Mouse (Mus musculus) ES-Bruce4 (cell line): ENCODE results near the gene Ank3. TPM values are rescaled to one million over a fixed set of nuclear protein-coding genes. Genes with fewer than 3 reads are reported as not detected.

Experiments
- H3K27ac ChIP-seq: 2 replicates; pipeline ENCODE4 v1.5.1; 2012; ENCODE audit warnings: low read length, inconsistent platforms; ENCODE audit not compliant: insufficient read depth
- H3K27me3 ChIP-seq: 2 replicates; pipeline ENCODE4 v1.6.1; 2012; ENCODE audit warnings: mild to moderate bottlenecking, low read length, inconsistent platforms; ENCODE audit not compliant: control insufficient read depth, poor library complexity, insufficient read depth, severe bottlenecking
- H3K36me3 ChIP-seq: 2 replicates; pipeline ENCODE4 v1.6.1; 2012; ENCODE audit warnings: inconsistent platforms, mild to moderate bottlenecking, low read length, moderate library complexity; ENCODE audit not compliant: control insufficient read depth, poor library complexity, insufficient read depth, severe bottlenecking
- H3K4me1 ChIP-seq: one replicate; pipeline ENCODE4 v1.8.1; 2011; ENCODE audit warnings: low read length; ENCODE audit not compliant: control insufficient read depth, insufficient read depth
- H3K4me3 ChIP-seq: 2 replicates; pipeline ENCODE4 v1.5.1; 2011; ENCODE audit warnings: low read depth, mild to moderate bottlenecking, low read length
- H3K9ac ChIP-seq: 2 replicates; pipeline ENCODE4 v1.6.1; 2012; ENCODE audit warnings: low read depth, mild to moderate bottlenecking, inconsistent platforms; ENCODE audit not compliant: poor library complexity, severe bottlenecking
- H3K9me3 ChIP-seq: replicated peaks from 2 replicates; pipeline ENCODE4 v1.6.1; 2012; ENCODE audit warnings: mild to moderate bottlenecking, low read length, inconsistent platforms; ENCODE audit not compliant: control insufficient read depth, poor library complexity, insufficient read depth, severe bottlenecking
- CTCF ChIP-seq: IDR thresholded peaks from one replicate; pipeline ENCODE4 v1.8.1; 2011; ENCODE audit warnings: low read depth, low read length
- EP300 ChIP-seq: IDR thresholded peaks from 2 replicates; pipeline ENCODE4 v1.6.1; 2011; ENCODE audit warnings: low read depth, low read length; ENCODE audit not compliant: insufficient read depth
- POLR2A ChIP-seq: IDR thresholded peaks from one replicate; pipeline ENCODE4 v1.8.1; 2011; ENCODE audit warnings: low read length; ENCODE audit not compliant: insufficient read depth
- polyA plus RNA-seq: library from polyadenylated mRNA; stranded (reverse); fragments of >200 nt; gene quantifications from 2 replicates; pipeline ENCODE4 v1.2.4, GENCODE M21; 2011; ENCODE audit warnings: low read depth; ENCODE audit not compliant: missing spikeins, insufficient read depth, insufficient read length

The Ank3 gene
- polyA plus RNA-seq, 1 experiment, result 61.0 TPM

DNA sequence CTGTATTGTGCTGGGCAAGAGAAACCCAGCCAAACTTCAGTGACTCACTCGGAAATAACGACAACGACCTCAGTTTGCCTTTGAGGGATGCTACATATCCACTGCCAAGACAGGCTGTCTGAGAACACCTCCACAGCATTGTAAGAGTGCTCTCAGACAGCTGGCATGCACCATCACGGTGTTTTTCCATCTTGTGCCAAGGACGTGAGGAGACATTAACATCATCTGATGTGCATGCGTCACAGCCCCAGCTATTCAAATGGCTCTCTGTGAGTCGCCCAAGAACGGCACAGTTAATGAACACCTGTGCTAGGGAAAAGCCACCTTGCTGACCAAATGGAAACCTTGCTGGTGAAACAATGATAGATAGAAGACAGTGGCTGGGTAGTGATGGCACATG is 633.4 kb downstream of the Ank3 start:
- Histone ChIP-seq H3K27me3 (no peaks in the 10 kb centered on the region), H3K9me3 (no peaks in the 10 kb centered on the region), H3K4me1 (no peaks in the 10 kb centered on the region), H3K9ac (no peak overlapping the region), H3K36me3 (no peaks in the 10 kb centered on the region), H3K4me3 (no peak overlapping the region), H3K27ac (no peak overlapping the region)
- TF ChIP-seq CTCF (no peak), EP300 (no peak), POLR2A (no peak)

DNA sequence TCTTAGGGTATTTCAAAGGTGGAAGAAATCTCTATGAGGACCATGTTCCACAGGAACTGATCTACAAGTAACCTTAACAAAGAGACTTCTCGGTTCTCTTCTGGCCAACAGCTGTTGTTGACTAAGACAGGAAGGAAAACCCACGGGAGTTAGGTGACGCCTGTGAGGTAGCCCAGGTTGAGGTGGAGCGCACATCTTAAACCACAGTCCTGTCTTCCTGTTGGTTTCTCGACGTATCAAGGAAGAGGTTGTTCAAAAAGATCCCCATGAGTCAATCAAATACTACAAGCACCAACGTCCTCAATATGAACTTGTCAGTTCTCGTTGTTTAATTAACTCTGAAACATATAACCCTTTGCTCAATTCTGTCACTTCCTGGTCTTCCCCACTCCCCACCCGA is 634.4 kb downstream of the Ank3 start:
- no peak overlapping the region for H3K4me3 ChIP-seq
- no peak overlapping the region for H3K9ac ChIP-seq
- H3K36me3 ChIP-seq, result no peaks in the 10 kb centered on the region
- no peaks in the 10 kb centered on the region for H3K9me3 ChIP-seq
- H3K4me1 ChIP-seq, result no peaks in the 10 kb centered on the region
- H3K27ac ChIP-seq, result no peak overlapping the region
- no peaks in the 10 kb centered on the region for H3K27me3 ChIP-seq
- no peak for TF ChIP-seq POLR2A
- no peak for TF ChIP-seq EP300
- no peak for TF ChIP-seq CTCF

DNA sequence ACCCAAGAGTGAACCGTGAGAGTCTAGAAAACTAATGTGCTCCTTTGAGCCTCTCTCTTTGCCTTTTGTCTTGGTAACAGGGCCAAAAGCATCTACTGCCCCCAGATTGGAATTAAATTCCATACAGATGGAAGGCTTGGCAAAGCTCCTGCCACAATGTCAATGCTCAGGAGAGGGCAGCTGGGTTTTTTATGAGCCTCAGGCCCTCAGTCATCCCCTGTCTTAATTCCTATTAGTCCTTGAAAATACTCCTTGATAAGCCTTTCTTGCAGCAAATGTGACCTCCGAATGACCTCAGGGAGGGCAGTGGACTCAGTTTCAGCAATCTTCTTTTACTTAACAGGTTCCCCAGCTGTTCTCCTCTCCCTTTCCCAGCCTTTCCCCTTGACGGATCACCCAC is 635.3 kb downstream of the Ank3 start:
- Histone ChIP-seq H3K4me1 (no peaks in the 10 kb centered on the region), H3K9me3 (no peaks in the 10 kb centered on the region), H3K36me3 (no peaks in the 10 kb centered on the region), H3K4me3 (no peak overlapping the region), H3K27ac (no peak overlapping the region), H3K9ac (no peak overlapping the region), H3K27me3 (no peaks in the 10 kb centered on the region)
- TF ChIP-seq POLR2A (no peak), EP300 (no peak), CTCF (no peak)

DNA sequence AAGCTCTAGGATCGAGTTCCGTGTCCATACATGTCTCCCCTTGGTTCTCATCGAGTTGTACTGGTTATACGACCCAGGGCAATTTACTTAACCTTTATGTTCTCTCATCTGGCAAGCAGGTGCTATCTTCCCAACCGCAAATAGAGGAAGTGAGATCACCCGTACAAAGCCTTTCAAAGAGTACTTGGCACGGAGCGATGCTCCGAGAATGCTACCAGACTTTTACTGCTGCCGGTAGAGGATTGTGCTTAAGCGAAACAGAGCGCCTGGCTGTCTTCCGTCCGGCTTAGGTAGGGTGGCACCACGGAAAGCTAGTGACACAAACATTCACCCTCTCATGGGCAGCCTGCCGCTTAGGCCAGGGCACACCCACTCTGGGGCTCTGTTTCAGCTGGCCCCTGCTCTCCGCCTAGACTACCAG is 641.3 kb downstream of the Ank3 start:
- Histone ChIP-seq H3K36me3 (no peaks in the 10 kb centered on the region), H3K9me3 (no peaks in the 10 kb centered on the region), H3K9ac (no peak overlapping the region), H3K27ac (no peak overlapping the region), H3K27me3 (no peaks in the 10 kb centered on the region), H3K4me1 (no peaks in the 10 kb centered on the region), H3K4me3 (no peak overlapping the region)
- TF ChIP-seq POLR2A (no peak), EP300 (no peak), CTCF (no peak)

DNA sequence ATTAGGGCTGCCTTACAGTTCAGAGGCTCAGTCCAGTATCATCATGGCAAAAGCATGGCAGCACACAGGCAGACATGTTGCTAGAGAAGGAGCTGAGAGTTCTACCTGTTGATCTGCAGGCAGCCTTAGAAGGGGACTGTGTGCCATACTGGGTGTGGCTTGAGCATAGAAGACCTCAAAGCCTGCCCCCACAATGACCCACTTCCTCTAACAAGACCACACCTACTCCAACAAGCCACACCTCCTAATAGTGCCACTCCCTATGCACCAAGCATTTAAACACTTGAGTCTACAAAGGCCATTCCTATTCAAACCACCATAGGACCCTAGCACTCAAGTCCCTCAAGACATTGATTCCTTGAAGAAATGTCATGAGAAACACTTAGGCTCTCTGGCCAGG is 643.0 kb downstream of the Ank3 start:
- no peak overlapping the region for H3K9ac ChIP-seq

DNA sequence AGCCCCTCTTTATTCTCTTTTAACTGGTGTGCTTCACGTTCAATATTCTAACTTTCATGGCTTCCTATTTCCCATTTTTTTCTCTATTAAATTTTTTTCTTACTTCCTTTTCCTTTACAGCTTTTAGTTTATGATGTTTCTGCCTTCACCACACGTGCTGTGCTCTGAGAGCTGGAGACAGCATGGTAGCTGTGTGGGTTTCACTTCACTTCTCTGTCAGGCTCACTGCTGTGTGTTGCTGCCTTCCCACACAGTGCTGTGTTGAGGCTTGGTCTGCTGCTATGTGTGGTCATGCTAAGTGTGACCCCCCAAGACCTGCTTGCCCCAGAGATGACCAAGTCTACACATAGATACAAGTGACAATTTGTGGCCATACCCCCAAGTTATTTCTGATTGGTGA is 647.1 kb downstream of the Ank3 start:
- Histone ChIP-seq H3K36me3 (no peaks in the 10 kb centered on the region), H3K27ac (no peak overlapping the region), H3K27me3 (no peaks in the 10 kb centered on the region; the same call in 1 of the 2 replicates), H3K4me3 (no peak overlapping the region), H3K9me3 (no peaks in the 10 kb centered on the region), H3K9ac (no peak overlapping the region), H3K4me1 (no peaks in the 10 kb centered on the region)
- TF ChIP-seq CTCF, result no peak
- TF ChIP-seq POLR2A, result no peak
- no peak for TF ChIP-seq EP300

More for the DNA sequence above, 643.0 kb downstream of the Ank3 start:
- Histone ChIP-seq H3K27ac (no peak overlapping the region), H3K9me3 (no peaks in the 10 kb centered on the region), H3K36me3 (no peaks in the 10 kb centered on the region), H3K4me1 (no peaks in the 10 kb centered on the region), H3K4me3 (no peak overlapping the region), H3K27me3 (no peaks in the 10 kb centered on the region)
- no peak for TF ChIP-seq EP300
- TF ChIP-seq POLR2A, result no peak
- no peak for TF ChIP-seq CTCF
